Comparison of ENCODE assay signal across 8 mouse cellular contexts in the genomic region with DNA sequence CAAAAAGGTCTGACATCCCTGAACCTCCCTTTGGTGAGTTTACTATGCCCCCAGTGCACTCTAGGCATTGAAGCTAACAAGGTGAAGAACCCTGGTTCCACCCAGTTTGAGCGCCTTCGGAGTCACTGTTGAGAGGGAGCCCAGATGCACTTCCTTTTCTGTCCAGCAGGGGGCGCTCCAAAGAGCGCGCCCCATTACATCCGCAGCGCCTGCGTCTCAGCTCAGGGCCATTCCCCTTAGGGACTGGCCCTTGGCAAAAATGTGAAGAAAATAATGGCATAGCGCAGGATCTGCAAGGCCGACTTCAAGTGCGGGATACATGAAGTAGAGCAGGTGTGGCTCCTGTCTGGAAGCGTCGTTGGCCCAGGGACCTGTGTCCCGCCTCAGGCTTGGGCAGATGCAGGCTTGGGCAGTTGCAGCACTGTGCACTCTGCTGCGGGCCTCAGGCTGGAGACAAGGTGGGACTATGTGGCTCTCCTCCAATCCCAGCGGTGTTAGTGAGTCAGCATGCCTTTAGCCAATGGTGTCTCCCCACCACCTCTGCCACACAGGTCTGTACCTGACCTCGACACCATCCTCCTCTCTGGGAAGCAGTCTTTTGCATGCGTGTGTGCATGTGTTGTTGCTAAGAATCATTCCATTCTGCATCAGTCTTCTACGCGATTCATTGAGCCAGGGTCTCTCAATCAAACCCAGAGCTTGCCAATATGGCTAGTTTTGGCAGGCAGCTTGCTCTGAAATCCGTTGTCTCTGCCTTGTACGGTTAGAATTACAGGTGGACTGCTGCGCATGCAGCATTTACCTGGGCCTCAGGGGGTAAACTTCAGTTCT. TPM values are rescaled to one million over a fixed set of nuclear protein-coding genes. Genes with fewer than 3 reads are reported as not detected.
DNase-seq lines count a peak whose midpoint lies in the region; ATAC-seq lines count a peak whose summit lies in the region.

No protein-coding gene starts in this region.

- 21% methylated on average over 23 of the region's 23 CpGs for WGBS in hindbrain, embryonic 15.5 days

- peak overlapping the region; percentile 48 for H3K4me2 ChIP-seq in hindbrain, embryonic 15.5 days

- DNase-seq in WW6 (ENCODE audit: low read depth, low spot score), result peak; percentile 86
- DNase-seq in cerebellum, adult 9-11 months, result peak; percentile 76
- DNase-seq in frontal cortex, postnatal 36 days (ENCODE audit: low spot score in 2 of 2), result peak; percentile 68
- peak; percentile 60 to 72 for DNase-seq in layer of hippocampus, postnatal 36 days
- DNase-seq in lung, postnatal 25 days (ENCODE audit: low spot score), result peak; percentile 73
- peak; percentile 60 for DNase-seq in retina, postnatal 7 days (ENCODE audit: low read depth, low spot score)
- DNase-seq in urinary bladder, postnatal 36 days (ENCODE audit: low spot score in 2 of 2), result peak; percentile 54 to 72

- peak; percentile 65; the same call in 1 of the 2 replicates for ATAC-seq in hindbrain, embryonic 15.5 days (ENCODE audit: low FRiP score, low read depth)

- no peak overlapping the region for H3K9ac ChIP-seq in hindbrain, embryonic 15.5 days

- H3K36me3 ChIP-seq in hindbrain, embryonic 15.5 days, result no peaks in the 10 kb centered on the region

- peak overlapping the region; percentile 60 for H3K27ac ChIP-seq in hindbrain, embryonic 15.5 days (replicated peaks)

- H3K9me3 ChIP-seq in hindbrain, embryonic 15.5 days, result no peaks in the 10 kb centered on the region

- H3K4me1 ChIP-seq in hindbrain, embryonic 15.5 days (replicated peaks), result peaks cover 14% of the 10 kb centered on the region

- peak overlapping the region; percentile 19 for H3K4me3 ChIP-seq in hindbrain, embryonic 15.5 days

- H3K27me3 ChIP-seq in hindbrain, embryonic 15.5 days, result no peaks in the 10 kb centered on the region

RNA-seq across cellular contexts. Expression of a gene that starts 0.8 kb away (rescaled TPM):
- polyA plus RNA-seq in hindbrain, embryonic 15.5 days (2015; fragmentation: Nextera tagmentation; extraction: Ambion mirVana), result 0.14 TPM in 1 of 2 replicates, not detected in the other
- under 1 TPM; 0.33 to 0.77 TPM for total RNA-seq in layer of hippocampus, postnatal 36 days (2021)

RNA-seq across cellular contexts. Expression of a gene that starts 5.8 kb away (rescaled TPM):
- polyA plus RNA-seq in hindbrain, embryonic 15.5 days (2015; fragmentation: Nextera tagmentation; extraction: Ambion mirVana), result 35.0 and 36.7 TPM in 2 replicates
- total RNA-seq in layer of hippocampus, postnatal 36 days (2021), result 10 to 100 TPM; 91.3 to 98.8 TPM

RNA-seq across cellular contexts. Expression of a gene that starts 39.8 kb away (rescaled TPM):
- polyA plus RNA-seq in hindbrain, embryonic 15.5 days (2015; fragmentation: Nextera tagmentation; extraction: Ambion mirVana), result 1.1 and 1.6 TPM in 2 replicates
- 1 to 10 TPM in 1 of 2 experiments, under 1 TPM in 1; 0.90 to 1.4 TPM for total RNA-seq in layer of hippocampus, postnatal 36 days (2021)

RNA-seq across cellular contexts. Expression of a gene that starts 56.3 kb away (rescaled TPM):
- 8.4 and 11.0 TPM in 2 replicates for polyA plus RNA-seq in hindbrain, embryonic 15.5 days (2015; fragmentation: Nextera tagmentation; extraction: Ambion mirVana)
- 1 to 10 TPM; 1.3 to 2.4 TPM for total RNA-seq in layer of hippocampus, postnatal 36 days (2021)

Comparison
In these comparisons a context has a peak if more than half of its experiments do, and no peak if none do; other contexts are left out.
1. Peak in every context shown above with its lines: DNase-seq, ATAC-seq, H3K4me3 ChIP-seq and H3K27ac ChIP-seq.